Mouse (Mus musculus) kidney, postnatal 25 days (tissue): Measurements from ENCODE around the gene Ptger1.

Experiments
- DNase-seq, 2 experiments: peaks; one replicate each; pipeline ENCODE4 v3.0.0; 2021; ENCODE audit warnings: mixed read lengths in 2 of 2

Ptger1 gene

GRCm38 (mm10) chr8:83656484-83657246 lies 9.8 kb upstream of the Ptger1 start:
- DNase-seq, result peak in 1 of 2 experiments; percentile 67

- DNase-seq, result peak in 1 of 2 experiments; percentile 48
These were observed 5.9 kb upstream of the Ptger1 start for GRCm38 (mm10) chr8:83660545-83660944.

- DNase-seq, result peak; percentile 48 to 66
These were observed 5.3 kb upstream of the Ptger1 start for GRCm38 (mm10) chr8:83660995-83661680.

- DNase-seq, result peak; percentile 94 to 98
These were observed 4.1 kb upstream of the Ptger1 start for GRCm38 (mm10) chr8:83662421-83662826.

- no peak for DNase-seq
These were observed 2.4 kb upstream of the Ptger1 start for GRCm38 (mm10) chr8:83664096-83664495.

GRCm38 (mm10) chr8:83664931-83665625 lies 1.4 kb upstream of the Ptger1 start:
- DNase-seq, result peak in 1 of 2 experiments; percentile 47

- DNase-seq, result no peak
These were observed 372 bp downstream of the Ptger1 start for GRCm38 (mm10) chr8:83666866-83667234.

GRCm38 (mm10) chr8:83667526-83667925 lies 1.0 kb downstream of the Ptger1 start:
- no peak for DNase-seq

- DNase-seq, result peak; percentile 59 to 63
These were observed 1.8 kb downstream of the Ptger1 start for GRCm38 (mm10) chr8:83668010-83668916.

- no peak for DNase-seq
These were observed 2.5 kb downstream of the Ptger1 start for GRCm38 (mm10) chr8:83669013-83669412.

GRCm38 (mm10) chr8:83672936-83673335 lies 6.5 kb downstream of the Ptger1 start:
- DNase-seq, result no peak

- no peak for DNase-seq
These were observed 8.0 kb downstream of the Ptger1 start for GRCm38 (mm10) chr8:83674497-83674896.

- DNase-seq, result no peak
These were observed 13.4 kb downstream of the Ptger1 start for GRCm38 (mm10) chr8:83679866-83680265.

- DNase-seq, result no peak
These were observed 14.1 kb downstream of the Ptger1 start for GRCm38 (mm10) chr8:83680603-83681002.

GRCm38 (mm10) chr8:83681099-83681498 lies 14.6 kb downstream of the Ptger1 start:
- no peak for DNase-seq

GRCm38 (mm10) chr8:83684517-83684916 lies 18.0 kb downstream of the Ptger1 start:
- DNase-seq, result no peak

GRCm38 (mm10) chr8:83689264-83689663 lies 22.8 kb downstream of the Ptger1 start:
- DNase-seq, result no peak

GRCm38 (mm10) chr8:83693609-83694236 lies 27.2 kb downstream of the Ptger1 start:
- DNase-seq, result no peak

- peak in 1 of 2 experiments; percentile 62 for DNase-seq
These were observed 28.1 kb downstream of the Ptger1 start for GRCm38 (mm10) chr8:83694369-83695160.

- DNase-seq, result peak; percentile 25 to 57
These were observed 29.1 kb downstream of the Ptger1 start for GRCm38 (mm10) chr8:83695351-83696106.
